Mouse (Mus musculus): ENCODE results near the gene Gm20792. TPM values are rescaled to one million over a fixed set of nuclear protein-coding genes. Genes with fewer than 3 reads are reported as not detected.
"Not testable (repeated sequence)": the region's sequence is repeated elsewhere in the genome, so short reads cannot be mapped to it uniquely, and the experiment has no call there.

Gene Gm20792
- total RNA-seq (2021) = not detected

DNA sequence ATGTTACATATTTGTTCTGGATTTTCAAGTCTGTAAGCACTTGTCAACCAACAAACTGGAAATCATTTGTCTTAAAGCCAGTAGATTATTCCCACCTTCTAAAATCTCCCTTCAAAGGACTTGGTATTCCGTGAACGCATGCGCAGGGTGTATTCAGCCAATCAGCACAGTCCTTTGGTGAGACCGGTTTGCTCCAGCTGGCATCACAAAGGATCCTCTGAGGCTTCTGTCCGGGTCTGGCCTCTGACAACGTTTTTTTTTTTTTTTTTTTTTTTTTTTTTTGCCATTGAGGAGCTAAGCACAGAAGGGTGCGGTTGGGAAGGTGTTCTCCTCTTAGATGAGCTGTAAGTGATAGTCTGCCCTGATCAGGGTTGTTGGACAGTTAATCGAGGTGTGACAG is at the start of gene Gm20792:
Gene Gm20792, plus strand, starts transcription at position 301 of the 400 bp plus-strand sequence.
- intact Hi-C loops (cut with DNase I); DNase-seq: not testable (repeated sequence)
